Mouse (Mus musculus): ENCODE data around the gene Ascl3. TPM values are rescaled to one million over a fixed set of nuclear protein-coding genes. Genes with fewer than 3 reads are reported as not detected.

The Ascl3 gene
- polyA plus RNA-seq, 1 experiment from 2014 or later: not detected

GRCm38 (mm10) chr7:109752008-109752925, 20.7 kb upstream of the Ascl3 start, which contains the start of gene Tmem9b:
Gene Tmem9b (minus strand): TSS chr7:109752875.
- under 1% methylated on average over 74 of the region's 74 CpGs for WGBS
- DNase-seq: peak; percentile 91
- peak; percentile 89 for ATAC-seq (ENCODE audit: low FRiP score, low TSS enrichment)
- peak within 1 kb of the TSS; percentile 91 for H3K27ac ChIP-seq (replicated peaks; ENCODE audit: low read depth, low read length)
- peak within 1 kb of the TSS; percentile 91 for H3K4me3 ChIP-seq (replicated peaks; ENCODE audit: low read depth, low read length)
- H3K9ac ChIP-seq (replicated peaks; ENCODE audit: low read length): peak within 1 kb of the TSS; percentile 92
- peak within 1 kb of the TSS; percentile 94 for H3K4me2 ChIP-seq (ENCODE audit: low read length)
- H3K36me3 ChIP-seq (ENCODE audit: control insufficient read depth, insufficient read depth, low read length): peaks cover 12% of the 10 kb centered on the region
- H3K9me3 ChIP-seq (ENCODE audit: control insufficient read depth, low read length): no peaks in the 10 kb centered on the region
- peaks cover 18% of the 10 kb centered on the region; the same call in 1 of the 2 replicates for H3K4me1 ChIP-seq (ENCODE audit: control insufficient read depth, insufficient read depth, low read length)
- H3K27me3 ChIP-seq (ENCODE audit: control insufficient read depth, insufficient read depth, low read length): no peaks in the 10 kb centered on the region

- Histone ChIP-seq H3K27ac (replicated peaks; ENCODE audit: low read depth, low read length) (peak overlapping the region; percentile 91), H3K4me3 (replicated peaks; ENCODE audit: low read depth, low read length) (peak overlapping the region; percentile 91), H3K36me3 (ENCODE audit: control insufficient read depth, insufficient read depth, low read length) (peaks cover 16% of the 10 kb centered on the region), H3K27me3 (ENCODE audit: control insufficient read depth, insufficient read depth, low read length) (no peaks in the 10 kb centered on the region), H3K9me3 (ENCODE audit: control insufficient read depth, low read length) (no peaks in the 10 kb centered on the region), H3K4me2 (ENCODE audit: low read length) (peak overlapping the region; percentile 94), H3K9ac (replicated peaks; ENCODE audit: low read length) (peak overlapping the region; percentile 92), H3K4me1 (ENCODE audit: control insufficient read depth, insufficient read depth, low read length) (peaks cover 18% of the 10 kb centered on the region; the same call in 1 of the 2 replicates)
- 3% methylated on average over 13 of the region's 13 CpGs for WGBS
- ATAC-seq (ENCODE audit: low FRiP score, low TSS enrichment) (peak; percentile 77), DNase-seq (no peak)
These were observed 20.0 kb upstream of the Ascl3 start for GRCm38 (mm10) chr7:109751427-109752007.

- peaks cover 6% of the 10 kb centered on the region; the same call in 1 of the 2 replicates for H3K4me1 ChIP-seq (ENCODE audit: control insufficient read depth, insufficient read depth, low read length)
These were observed 16.2 kb upstream of the Ascl3 start for GRCm38 (mm10) chr7:109747747-109748146.

DNA sequence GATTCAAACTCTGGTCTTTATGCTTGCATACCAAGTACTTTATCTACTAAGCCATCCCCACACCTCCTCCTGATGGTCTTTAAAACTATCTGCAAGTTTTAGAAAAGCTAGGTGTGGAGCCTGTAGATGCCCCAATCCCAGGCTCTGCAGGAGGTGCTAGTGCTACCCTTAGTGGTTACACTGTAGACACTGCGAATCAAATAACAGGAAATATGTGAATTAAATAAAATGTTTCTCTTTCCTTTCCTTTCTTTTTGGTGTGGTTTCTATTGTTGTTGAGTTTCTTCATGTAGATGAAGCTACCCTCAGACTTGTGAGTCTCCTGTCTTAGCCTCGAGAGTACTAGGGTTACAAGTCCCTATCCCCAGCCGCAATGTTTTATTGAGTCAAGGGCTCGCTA, 10.2 kb upstream of the Ascl3 start:
- DNase-seq: no peak
- Histone ChIP-seq H3K9ac (replicated peaks; ENCODE audit: low read length) (no peak overlapping the region), H3K27me3 (ENCODE audit: control insufficient read depth, insufficient read depth, low read length) (no peaks in the 10 kb centered on the region), H3K4me2 (ENCODE audit: low read length) (no peak overlapping the region), H3K4me3 (replicated peaks; ENCODE audit: low read depth, low read length) (no peak overlapping the region), H3K27ac (replicated peaks; ENCODE audit: low read depth, low read length) (no peak overlapping the region), H3K36me3 (ENCODE audit: control insufficient read depth, insufficient read depth, low read length) (peaks cover 74% of the 10 kb centered on the region), H3K4me1 (ENCODE audit: control insufficient read depth, insufficient read depth, low read length) (no peaks in the 10 kb centered on the region), H3K9me3 (ENCODE audit: control insufficient read depth, low read length) (no peaks in the 10 kb centered on the region)
- WGBS: 90% methylated on average over 4 of the region's 4 CpGs
- no peak for ATAC-seq (ENCODE audit: low FRiP score, low TSS enrichment)

More at GRCm38 (mm10) chr7:109747747-109748146, 16.2 kb upstream of the Ascl3 start:
- H3K27me3 ChIP-seq (ENCODE audit: control insufficient read depth, insufficient read depth, low read length): no peaks in the 10 kb centered on the region
- WGBS: 72% methylated on average over 1 of the region's 1 CpGs
- H3K27ac ChIP-seq (replicated peaks; ENCODE audit: low read depth, low read length): no peak overlapping the region
- ATAC-seq (ENCODE audit: low FRiP score, low TSS enrichment) (no peak), DNase-seq (no peak)
- H3K9ac ChIP-seq (replicated peaks; ENCODE audit: low read length): no peak overlapping the region
- no peak overlapping the region for H3K4me3 ChIP-seq (replicated peaks; ENCODE audit: low read depth, low read length)
- H3K36me3 ChIP-seq (ENCODE audit: control insufficient read depth, insufficient read depth, low read length): peaks cover 40% of the 10 kb centered on the region
- no peak overlapping the region for H3K4me2 ChIP-seq (ENCODE audit: low read length)
- H3K9me3 ChIP-seq (ENCODE audit: control insufficient read depth, low read length): no peaks in the 10 kb centered on the region

- Histone ChIP-seq H3K27me3 (ENCODE audit: control insufficient read depth, insufficient read depth, low read length) (no peaks in the 10 kb centered on the region), H3K27ac (replicated peaks; ENCODE audit: low read depth, low read length) (no peak overlapping the region), H3K4me2 (ENCODE audit: low read length) (no peak overlapping the region), H3K36me3 (ENCODE audit: control insufficient read depth, insufficient read depth, low read length) (peaks cover 81% of the 10 kb centered on the region), H3K4me3 (replicated peaks; ENCODE audit: low read depth, low read length) (no peak overlapping the region), H3K9ac (replicated peaks; ENCODE audit: low read length) (no peak overlapping the region), H3K9me3 (ENCODE audit: control insufficient read depth, low read length) (no peaks in the 10 kb centered on the region), H3K4me1 (ENCODE audit: control insufficient read depth, insufficient read depth, low read length) (no peaks in the 10 kb centered on the region)
- WGBS: 98% methylated on average over 1 of the region's 1 CpGs
- DNase-seq (no peak), ATAC-seq (ENCODE audit: low FRiP score, low TSS enrichment) (no peak)
These were observed 9.5 kb upstream of the Ascl3 start for GRCm38 (mm10) chr7:109741060-109741459.

- ATAC-seq (ENCODE audit: low FRiP score, low TSS enrichment) (no peak), DNase-seq (no peak)
- Histone ChIP-seq H3K36me3 (ENCODE audit: control insufficient read depth, insufficient read depth, low read length) (peaks cover 85% of the 10 kb centered on the region), H3K4me2 (ENCODE audit: low read length) (no peak overlapping the region), H3K9ac (replicated peaks; ENCODE audit: low read length) (no peak overlapping the region), H3K27me3 (ENCODE audit: control insufficient read depth, insufficient read depth, low read length) (no peaks in the 10 kb centered on the region), H3K9me3 (ENCODE audit: control insufficient read depth, low read length) (no peaks in the 10 kb centered on the region), H3K4me1 (ENCODE audit: control insufficient read depth, insufficient read depth, low read length) (no peaks in the 10 kb centered on the region), H3K4me3 (replicated peaks; ENCODE audit: low read depth, low read length) (no peak overlapping the region), H3K27ac (replicated peaks; ENCODE audit: low read depth, low read length) (no peak overlapping the region)
- 94% methylated on average over 5 of the region's 5 CpGs for WGBS
These were observed 8.4 kb upstream of the Ascl3 start for GRCm38 (mm10) chr7:109739822-109740370.

- H3K4me3 ChIP-seq (replicated peaks; ENCODE audit: low read depth, low read length): no peak overlapping the region
- H3K9me3 ChIP-seq (ENCODE audit: control insufficient read depth, low read length): no peaks in the 10 kb centered on the region
- no peak for DNase-seq
- H3K27me3 ChIP-seq (ENCODE audit: control insufficient read depth, insufficient read depth, low read length): no peaks in the 10 kb centered on the region
- H3K9ac ChIP-seq (replicated peaks; ENCODE audit: low read length): no peak overlapping the region
- no peak overlapping the region for H3K4me2 ChIP-seq (ENCODE audit: low read length)
- ATAC-seq (ENCODE audit: low FRiP score, low TSS enrichment): no peak
- peaks cover 49% of the 10 kb centered on the region for H3K36me3 ChIP-seq (ENCODE audit: control insufficient read depth, insufficient read depth, low read length)
- H3K4me1 ChIP-seq (ENCODE audit: control insufficient read depth, insufficient read depth, low read length): no peaks in the 10 kb centered on the region
- WGBS: 93% methylated on average over 4 of the region's 4 CpGs
- no peak overlapping the region for H3K27ac ChIP-seq (replicated peaks; ENCODE audit: low read depth, low read length)
These were observed 3.3 kb upstream of the Ascl3 start for GRCm38 (mm10) chr7:109734806-109735205.

GRCm38 (mm10) chr7:109723697-109724096, 7.8 kb downstream of the Ascl3 start, which contains the start of gene BC051019:
Gene BC051019 (minus strand): TSS chr7:109723850.
- no peak within 1 kb of the TSS for H3K9ac ChIP-seq (replicated peaks; ENCODE audit: low read length)
- ATAC-seq (ENCODE audit: low FRiP score, low TSS enrichment): no peak
- H3K4me1 ChIP-seq (ENCODE audit: control insufficient read depth, insufficient read depth, low read length): no peaks in the 10 kb centered on the region
- no peak within 1 kb of the TSS for H3K27ac ChIP-seq (replicated peaks; ENCODE audit: low read depth, low read length)
- H3K27me3 ChIP-seq (ENCODE audit: control insufficient read depth, insufficient read depth, low read length): no peaks in the 10 kb centered on the region
- WGBS: 91% methylated on average over 5 of the region's 5 CpGs
- DNase-seq: no peak
- H3K4me2 ChIP-seq (ENCODE audit: low read length): no peak within 1 kb of the TSS
- no peaks in the 10 kb centered on the region for H3K9me3 ChIP-seq (ENCODE audit: control insufficient read depth, low read length)
- H3K4me3 ChIP-seq (replicated peaks; ENCODE audit: low read depth, low read length): no peak within 1 kb of the TSS
- H3K36me3 ChIP-seq (ENCODE audit: control insufficient read depth, insufficient read depth, low read length): no peaks in the 10 kb centered on the region

All from midbrain, embryonic 14.5 days (tissue).